Mouse (Mus musculus): ENCODE data around the gene Ap2a1.

DNA sequence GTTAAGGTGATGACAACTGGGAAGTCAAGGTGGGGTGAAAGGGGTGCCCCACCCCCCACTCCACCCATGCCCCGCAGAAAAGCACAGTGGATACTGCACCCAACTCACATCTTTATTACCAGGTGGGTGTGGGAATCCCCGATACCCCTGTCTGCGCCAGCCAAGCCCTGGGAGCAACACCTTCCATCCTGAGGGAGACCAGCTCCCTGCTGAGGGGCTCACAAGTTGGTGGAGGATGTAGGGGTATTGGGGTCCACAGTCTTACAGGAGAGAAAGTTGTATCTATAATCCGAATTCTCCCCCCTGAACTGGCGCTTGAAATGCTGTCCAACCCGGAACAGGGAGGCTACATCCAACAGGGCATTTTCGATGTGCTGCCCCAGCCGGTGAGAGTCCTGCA, 30.0 kb upstream of the Ap2a1 start:
- TF ChIP-seq POLR2A (IDR thresholded peaks at IDR 0.05; ENCODE audit: borderline replicate concordance, control insufficient read depth, low read depth, low read length) (no peak), CTCF (IDR thresholded peaks at IDR 0.05; ENCODE audit: control insufficient read depth, insufficient read depth, low read length) (no peak)

Data from bone marrow, adult 2 months (tissue).